In the genomic region with DNA sequence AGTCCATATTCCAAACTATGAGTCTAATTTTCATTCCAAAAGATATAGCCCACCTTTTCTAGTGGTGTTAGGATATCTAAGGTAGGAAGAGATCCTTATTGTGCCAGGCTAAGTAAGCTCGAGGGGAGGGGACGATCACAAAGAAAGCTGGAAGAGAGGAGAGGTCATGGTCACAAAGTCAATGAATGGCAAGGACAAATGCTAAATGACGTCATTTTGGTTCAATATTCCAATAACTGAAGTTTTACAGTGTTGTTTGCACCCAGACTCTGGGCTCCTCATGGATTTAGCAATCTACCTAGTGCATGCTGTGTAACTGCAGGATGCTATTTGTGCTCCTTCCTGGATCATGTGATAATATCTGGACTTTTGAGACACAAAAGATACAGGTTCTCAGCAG, we compare ENCODE assay signal across 11 mouse cellular contexts. TPM values are rescaled to one million over a fixed set of nuclear protein-coding genes. Genes with fewer than 3 reads are reported as not detected.
DNase-seq lines count a peak whose midpoint lies in the region; ATAC-seq and TF ChIP-seq lines count a peak whose summit lies in the region.
"Had no signal": no experiment of that assay in that cellular context is flagged by ENCODE, and none has a peak within 500 bp of the region (broad histone marks: within the 10 kb centered on the region; RNA-seq: fewer than 3 reads in every experiment).

No protein-coding gene starts in this region.

- peaks cover 7% of the 10 kb centered on the region for H3K4me1 ChIP-seq in lung, embryonic 14.5 days (ENCODE audit: insufficient read depth)
- peaks cover 29% of the 10 kb centered on the region for H3K4me1 ChIP-seq in limb, embryonic 10.5 days
- peaks cover 31% of the 10 kb centered on the region for H3K4me1 ChIP-seq in neural tube, embryonic 15.5 days

- H3K36me3 ChIP-seq in lung, embryonic 14.5 days (ENCODE audit: insufficient read depth), result no peaks in the 10 kb centered on the region
- no peaks in the 10 kb centered on the region for H3K36me3 ChIP-seq in limb, embryonic 10.5 days
- H3K36me3 ChIP-seq in neural tube, embryonic 15.5 days, result no peaks in the 10 kb centered on the region

- no peak overlapping the region for H3K9ac ChIP-seq in lung, embryonic 14.5 days
- peak overlapping the region; percentile 93; the same call in 1 of the 2 replicates for H3K9ac ChIP-seq in neural tube, embryonic 15.5 days (replicated peaks)

- ATAC-seq in lung, embryonic 14.5 days (ENCODE audit: insufficient read depth), result no peak
- ATAC-seq in neural tube, embryonic 15.5 days (ENCODE audit: low FRiP score), result no peak

- 0 out of 2 replicates have a peak, but pooled peaks cover 5% of the 10 kb centered on the region for H3K27me3 ChIP-seq in lung, embryonic 14.5 days (ENCODE audit: insufficient read depth, low read length)
- peaks cover 30% of the 10 kb centered on the region for H3K27me3 ChIP-seq in limb, embryonic 10.5 days (ENCODE audit: low read depth, poor library complexity, severe bottlenecking)
- peaks cover 4% of the 10 kb centered on the region; the same call in 1 of the 2 replicates for H3K27me3 ChIP-seq in neural tube, embryonic 15.5 days (replicated peaks)

- H3K4me2 ChIP-seq in lung, embryonic 14.5 days, result peak overlapping the region; percentile 87
- peak overlapping the region; percentile 75 for H3K4me2 ChIP-seq in neural tube, embryonic 15.5 days

- no peak overlapping the region for H3K4me3 ChIP-seq in lung, embryonic 14.5 days (ENCODE audit: low read depth, low read length)
- H3K4me3 ChIP-seq in limb, embryonic 10.5 days, result peak overlapping the region; percentile 97; the same call in 1 of the 2 replicates
- H3K4me3 ChIP-seq in neural tube, embryonic 15.5 days (replicated peaks), result peak overlapping the region; percentile 89; the same call in 1 of the 2 replicates

- TF ChIP-seq CTCF in lung, embryonic 14.5 days (IDR thresholded peaks at IDR 0.05; ENCODE audit: low read depth), result no peak

- H3K27ac ChIP-seq in lung, embryonic 14.5 days (ENCODE audit: low read depth), result no peak overlapping the region
- no peak overlapping the region for H3K27ac ChIP-seq in limb, embryonic 10.5 days
- peak overlapping the region; percentile 99 for H3K27ac ChIP-seq in neural tube, embryonic 15.5 days (replicated peaks)

- H3K9me3 ChIP-seq in lung, embryonic 14.5 days (ENCODE audit: low read depth, low read length), result no peaks in the 10 kb centered on the region
- H3K9me3 ChIP-seq in limb, embryonic 10.5 days (replicated peaks), result no peaks in the 10 kb centered on the region
- H3K9me3 ChIP-seq in neural tube, embryonic 15.5 days (replicated peaks), result no peaks in the 10 kb centered on the region

- 54% methylated on average over 3 of the region's 3 CpGs for WGBS in lung, embryonic 14.5 days
- 74% methylated on average over 3 of the region's 3 CpGs for WGBS in limb, embryonic 10.5 days
- 45% methylated on average over 3 of the region's 3 CpGs for WGBS in neural tube, embryonic 15.5 days

- DNase-seq in cerebellum, adult 9-10 months, result peak; percentile 53
- no peak for DNase-seq in cerebellum, postnatal 14 days
- DNase-seq in lung, embryonic 14.5 days, result no peak
- DNase-seq in lung, postnatal 14 days, result no peak
- DNase-seq in limb, embryonic 10.5 days (ENCODE audit: low spot score), result no peak
- no peak for DNase-seq in cerebellum, adult 18-20 months
- DNase-seq in frontal cortex, postnatal 10 days (ENCODE audit: low spot score in 2 of 2), result no peak
- DNase-seq: gastrocnemius, postnatal 25 days; kidney, postnatal 4 days; lung, postnatal 10 days had no signal

RNA-seq across cellular contexts. Expression of a gene that starts 1.2 kb away (rescaled TPM):
- 10.9 and 11.6 TPM in 2 replicates for polyA plus RNA-seq in lung, embryonic 14.5 days (2014; fragmentation: Nextera tagmentation; extraction: Ambion mirVana)
- 11.4 and 14.1 TPM in 2 replicates for polyA plus RNA-seq in limb, embryonic 10.5 days (2016; fragmentation: Nextera tagmentation; extraction: Ambion mirVana)
- polyA plus RNA-seq in neural tube, embryonic 15.5 days (2015; fragmentation: Nextera tagmentation; extraction: Ambion mirVana), result 20.5 and 23.6 TPM in 2 replicates
